Comparison of ENCODE assay signal across 16 mouse cellular contexts in the genomic region with DNA sequence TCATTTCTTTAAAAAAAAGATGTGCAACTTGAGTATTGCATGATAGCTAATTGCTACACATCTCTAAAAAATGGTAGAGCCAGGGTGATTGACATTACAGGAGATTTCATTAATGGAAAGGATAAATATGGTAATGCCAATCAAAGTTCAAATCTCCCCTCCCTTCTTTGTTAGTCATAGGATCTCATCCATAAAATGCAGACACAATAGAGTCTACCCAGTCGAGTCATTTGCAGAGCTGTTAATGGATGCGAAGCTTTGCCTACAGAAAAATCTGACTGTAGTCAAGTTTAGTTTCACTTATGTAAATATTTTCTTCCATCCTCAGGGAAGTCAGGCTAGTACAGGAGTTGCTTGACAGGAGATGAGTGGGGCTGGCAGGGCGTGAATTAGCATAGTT.
"Had no signal": no experiment of that assay in that cellular context is flagged by ENCODE, and none has a peak within 500 bp of the region (broad histone marks: within the 10 kb centered on the region; RNA-seq: fewer than 3 reads in every experiment).

No protein-coding gene starts in this region.

- H3K27ac ChIP-seq: limb, embryonic 12.5 days; limb, embryonic 15.5 days; liver, embryonic 14.5 days; macrophage; neural tube, embryonic 12.5 days; neural tube, embryonic 15.5 days had no signal

- H3K9me3 ChIP-seq: limb, embryonic 12.5 days; limb, embryonic 15.5 days; neural tube, embryonic 12.5 days; neural tube, embryonic 15.5 days had no signal

- H3K4me3 ChIP-seq: limb, embryonic 12.5 days; limb, embryonic 15.5 days; neural tube, embryonic 12.5 days; neural tube, embryonic 15.5 days had no signal

- H3K4me1 ChIP-seq: limb, embryonic 12.5 days; limb, embryonic 15.5 days; neural tube, embryonic 12.5 days; neural tube, embryonic 15.5 days had no signal

- H3K9ac ChIP-seq: limb, embryonic 12.5 days; limb, embryonic 15.5 days; liver, embryonic 14.5 days; liver, postnatal 0 days; lung, embryonic 14.5 days; neural tube, embryonic 12.5 days; neural tube, embryonic 15.5 days had no signal

- H3K4me2 ChIP-seq: limb, embryonic 12.5 days; limb, embryonic 15.5 days; liver, embryonic 11.5 days; lung, embryonic 14.5 days; neural tube, embryonic 12.5 days; neural tube, embryonic 15.5 days had no signal

- H3K27me3 ChIP-seq: limb, embryonic 12.5 days; limb, embryonic 15.5 days; neural tube, embryonic 12.5 days; neural tube, embryonic 15.5 days had no signal

- ATAC-seq: liver, postnatal 0 days; lung, postnatal 0 days had no signal

- DNase-seq: kidney, adult 9 months; kidney, postnatal 14 days; kidney, postnatal 4 days; left cerebral cortex, postnatal 4 days; liver, postnatal 0 days; lung, embryonic 14.5 days; thymus, adult 18-20 months; thymus, postnatal 36 days had no signal

- H3K36me3 ChIP-seq: limb, embryonic 12.5 days; limb, embryonic 15.5 days; neural tube, embryonic 12.5 days; neural tube, embryonic 15.5 days had no signal
